Mouse (Mus musculus): Measurements from ENCODE around the gene Carm1.

DNA sequence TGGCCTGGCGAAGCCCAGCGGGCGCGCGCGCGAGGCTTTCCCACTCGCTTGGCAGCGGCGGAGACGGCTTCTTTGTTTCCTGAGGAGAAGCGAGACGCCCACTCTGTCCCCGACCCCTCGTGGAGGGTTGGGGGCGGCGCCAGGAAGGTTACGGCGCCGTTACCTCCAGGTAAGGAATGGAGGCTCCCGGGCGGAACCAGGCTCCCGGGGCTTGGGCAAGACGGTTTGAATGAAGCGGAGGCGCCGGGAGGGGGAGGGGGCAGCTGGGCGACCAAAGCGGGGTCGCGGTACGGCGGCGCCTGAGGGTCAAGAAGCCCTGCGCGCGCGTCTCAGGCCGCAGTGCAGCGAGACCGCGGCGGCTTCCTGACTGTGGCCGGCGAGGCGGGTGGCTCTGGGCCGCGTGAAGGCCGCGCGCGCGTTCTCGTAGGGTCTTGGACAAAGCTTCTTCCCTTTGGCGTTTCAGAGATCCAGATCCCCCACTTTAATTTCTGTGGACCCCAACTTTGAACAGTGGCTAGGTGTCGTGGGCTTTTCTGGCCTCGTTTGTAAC, 69.6 kb downstream of the Carm1 start:
- TF ChIP-seq POLR2A (IDR thresholded peaks at IDR 0.05; ENCODE audit: extremely low read depth, insufficient read depth, low read length) (peak; percentile 41; the same call in 1 of the 2 replicates), CTCF (IDR thresholded peaks at IDR 0.05; ENCODE audit: extremely low read depth, insufficient read depth, low read length) (no peak)
